Mouse (Mus musculus) right cerebral cortex, adult 2 months (tissue): Measurements from ENCODE around the gene Fam171a2.
A peak's percentile ranks its signal among the peaks of the same experiment; 100 is the strongest.

Experiments used
- DNase-seq, 2 experiments: peaks; one replicate each; pipeline ENCODE4 v3.0.0; 2021 to 2022; ENCODE audit warnings: low spot score in 2 of 2

The Fam171a2 gene

DNA sequence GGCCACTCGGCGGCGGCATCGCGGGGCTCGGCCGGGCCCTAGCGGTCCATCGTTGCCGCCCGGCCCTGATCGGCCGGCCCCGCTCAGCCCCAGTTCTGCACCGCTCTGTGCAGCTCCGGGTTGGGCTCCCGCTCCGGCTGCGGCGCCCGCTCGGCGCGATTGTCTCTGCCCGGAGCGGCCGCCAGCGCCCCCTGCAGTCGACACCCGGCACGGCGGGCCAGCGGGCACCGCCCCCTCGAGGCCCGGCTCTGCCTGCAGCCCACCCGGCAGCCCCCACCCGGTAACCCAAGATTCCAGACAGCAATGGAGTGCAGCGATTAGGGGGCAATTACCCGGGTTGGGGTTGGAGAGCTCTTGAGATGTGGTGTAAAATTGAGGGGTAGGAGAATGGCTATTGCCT lies at the start of gene Fam171a2:
Gene Fam171a2 (minus strand): TSS at position 186 of the 400 bp plus-strand sequence.
- peak; percentile 70 to 76 for DNase-seq

DNA sequence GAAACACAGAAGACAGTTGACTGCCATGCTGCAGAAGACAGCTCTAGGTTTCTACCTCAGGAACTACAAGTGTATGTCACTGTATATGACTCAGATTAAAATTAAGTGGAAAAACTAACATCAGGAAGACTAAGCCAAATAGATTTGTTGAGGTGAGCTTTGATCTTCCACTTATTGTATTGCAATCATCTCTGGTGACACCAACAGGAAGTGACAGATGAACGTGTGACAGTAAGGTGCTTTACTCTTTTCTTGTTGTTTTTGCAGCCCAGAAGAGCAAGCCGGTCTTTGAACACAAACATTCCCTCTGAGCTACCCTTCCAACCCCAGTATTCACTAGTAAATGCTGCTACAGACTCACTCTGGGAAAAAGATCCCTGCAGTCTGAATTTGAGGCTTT lies 49.2 kb upstream of the Fam171a2 start:
- DNase-seq = no peak

DNA sequence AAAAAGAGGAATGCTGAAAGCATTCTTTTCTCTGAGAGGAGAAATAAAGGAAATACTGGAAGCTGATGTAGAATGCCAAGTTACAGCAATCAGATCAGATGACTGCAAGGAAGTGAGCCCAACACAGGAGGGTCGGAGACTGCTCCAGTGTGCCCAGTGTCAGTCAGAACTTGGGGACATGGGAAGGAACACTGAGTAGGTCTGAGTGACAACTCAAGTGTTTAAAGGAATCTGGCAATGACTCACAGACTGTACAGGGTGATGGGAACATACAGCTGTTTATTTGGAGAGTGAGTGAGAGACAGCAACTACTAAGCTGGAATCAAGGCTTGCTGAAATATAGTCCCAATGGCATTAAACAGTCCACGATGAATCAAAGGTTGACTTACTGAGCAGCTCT lies 48.7 kb upstream of the Fam171a2 start:
- DNase-seq = no peak

DNA sequence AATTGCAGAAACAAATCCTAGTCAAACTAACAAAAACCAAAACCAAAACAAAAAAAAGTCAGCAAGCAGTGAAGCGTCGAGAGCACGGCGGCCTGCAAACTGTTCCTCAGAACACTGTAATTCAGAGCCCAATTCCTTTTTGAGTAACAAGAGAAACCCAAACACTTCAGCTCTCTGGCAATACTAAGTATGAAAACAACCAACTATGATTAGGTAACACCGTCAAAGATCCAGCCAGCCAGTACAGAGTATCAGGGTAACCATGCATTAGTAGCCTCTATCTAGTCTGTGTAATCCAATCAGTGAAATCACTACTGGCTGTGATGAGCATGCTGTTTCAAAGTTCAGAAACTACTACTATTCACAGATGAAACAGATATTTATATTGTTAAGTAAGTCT lies 48.3 kb upstream of the Fam171a2 start:
- DNase-seq = no peak

DNA sequence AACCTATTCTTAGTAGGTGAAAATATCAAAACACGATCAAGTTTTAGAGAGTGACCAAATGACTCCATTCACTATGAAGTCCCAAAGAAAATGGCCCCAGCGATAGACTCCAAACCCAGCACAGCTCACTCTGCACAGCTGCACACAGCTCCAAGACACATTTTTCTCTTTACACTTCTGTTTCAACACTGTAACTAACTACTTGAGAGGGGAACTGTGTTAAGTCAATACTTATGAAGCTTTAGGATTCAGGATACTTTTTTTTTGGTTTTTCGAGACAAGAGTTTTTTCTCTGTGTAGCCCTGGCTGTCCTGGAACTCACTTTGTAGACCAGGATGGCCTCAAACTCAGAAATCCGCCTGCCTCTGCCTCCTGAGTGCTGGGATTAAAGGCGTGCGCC lies 47.6 kb upstream of the Fam171a2 start:
- no peak for DNase-seq

DNA sequence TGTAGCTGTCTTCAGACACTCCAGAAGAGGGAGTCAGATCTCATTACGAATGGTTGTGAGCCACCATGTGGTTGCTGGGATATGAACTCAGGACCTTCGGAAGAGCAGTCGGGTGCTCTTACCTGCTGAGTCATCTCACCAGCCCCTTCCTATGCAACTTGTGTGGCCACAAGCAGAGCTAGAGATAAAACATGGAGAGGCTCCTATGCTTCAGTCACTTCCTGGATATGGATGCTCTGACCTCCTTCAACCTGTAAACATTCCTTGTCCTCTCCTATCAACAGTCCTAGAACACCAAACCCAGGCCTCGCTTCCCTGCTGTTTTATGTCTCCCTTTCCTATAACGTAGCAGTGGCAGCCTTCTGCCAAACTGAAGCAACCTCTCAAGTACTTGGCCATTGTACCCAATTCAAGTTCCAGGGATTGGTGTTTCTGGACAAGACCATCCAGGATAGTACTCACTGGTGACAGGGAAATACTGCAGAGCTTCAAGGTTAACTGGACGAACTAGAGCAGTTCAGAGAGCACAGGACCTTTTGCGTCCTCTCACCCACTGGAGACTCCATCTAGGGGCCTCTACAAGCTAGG lies 46.7 kb upstream of the Fam171a2 start:
- DNase-seq = no peak

DNA sequence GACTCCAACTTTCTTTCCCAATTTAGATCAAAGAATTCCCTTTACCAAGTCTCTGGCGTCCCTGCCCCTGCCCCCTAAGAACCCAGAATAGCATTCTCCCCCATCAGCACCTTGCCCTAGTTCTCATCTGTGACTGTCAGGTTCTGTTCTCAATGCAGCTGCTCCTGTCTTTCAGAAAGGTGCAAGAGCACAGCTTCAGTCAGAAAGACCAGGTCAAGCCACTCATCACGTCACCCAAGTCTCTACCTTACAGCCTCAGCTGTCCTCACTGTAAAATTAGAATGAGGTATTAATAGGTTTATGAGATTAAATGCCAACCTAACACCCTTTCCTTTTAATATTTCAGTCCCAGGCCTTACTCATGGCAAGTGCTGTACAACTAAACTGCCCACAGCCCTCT lies 45.8 kb upstream of the Fam171a2 start:
- DNase-seq = no peak

DNA sequence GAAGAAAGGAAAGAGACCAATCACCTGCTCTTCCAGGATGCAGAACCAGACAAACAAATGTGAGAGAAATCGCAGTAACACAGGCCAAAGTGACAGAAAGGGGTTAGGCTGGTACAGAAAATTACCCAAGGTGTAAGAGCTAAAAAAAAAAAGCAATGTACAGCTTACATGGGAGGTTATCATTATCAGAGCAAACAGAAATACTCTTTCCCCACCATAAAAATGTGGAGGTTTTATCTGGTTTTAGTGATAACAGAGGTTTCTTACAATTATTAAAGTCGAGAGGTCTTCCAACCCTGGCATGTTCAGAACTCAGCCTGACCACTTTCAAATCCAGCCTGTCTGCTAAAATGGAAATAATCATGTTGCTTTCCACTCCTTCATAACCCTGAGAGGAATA lies 40.4 kb upstream of the Fam171a2 start:
- DNase-seq = no peak

DNA sequence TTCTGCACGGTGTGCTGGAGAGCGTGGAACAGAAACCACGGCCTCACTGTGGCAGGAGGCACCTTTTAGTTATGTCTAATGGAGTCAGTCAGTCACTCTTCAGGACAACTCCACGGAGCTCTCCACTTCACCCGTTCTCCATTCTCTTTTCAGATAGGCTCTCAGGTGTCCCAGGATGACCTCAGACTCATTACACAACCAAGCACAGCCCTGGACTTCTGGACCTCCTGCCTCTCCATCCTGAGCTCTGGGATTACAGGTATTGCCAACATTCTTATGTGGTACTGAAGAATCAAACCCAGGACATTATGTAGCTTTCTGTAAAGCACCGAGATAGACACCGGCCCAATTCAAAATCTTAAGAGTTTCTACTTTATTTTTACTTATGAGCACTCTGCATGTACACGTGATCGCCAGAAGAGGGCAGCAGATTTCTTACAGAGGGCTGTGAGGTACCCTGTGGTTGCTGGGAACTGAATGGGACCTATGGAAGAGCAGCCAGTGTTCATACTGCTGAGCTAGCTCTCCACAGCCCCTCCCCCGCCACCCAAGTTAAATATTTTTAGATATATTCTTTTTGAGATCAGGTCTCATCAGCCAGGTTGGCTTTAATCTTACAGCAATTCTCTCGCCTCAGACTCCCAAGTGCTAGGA lies 39.4 kb upstream of the Fam171a2 start:
- peak; percentile 49 to 65 for DNase-seq

DNA sequence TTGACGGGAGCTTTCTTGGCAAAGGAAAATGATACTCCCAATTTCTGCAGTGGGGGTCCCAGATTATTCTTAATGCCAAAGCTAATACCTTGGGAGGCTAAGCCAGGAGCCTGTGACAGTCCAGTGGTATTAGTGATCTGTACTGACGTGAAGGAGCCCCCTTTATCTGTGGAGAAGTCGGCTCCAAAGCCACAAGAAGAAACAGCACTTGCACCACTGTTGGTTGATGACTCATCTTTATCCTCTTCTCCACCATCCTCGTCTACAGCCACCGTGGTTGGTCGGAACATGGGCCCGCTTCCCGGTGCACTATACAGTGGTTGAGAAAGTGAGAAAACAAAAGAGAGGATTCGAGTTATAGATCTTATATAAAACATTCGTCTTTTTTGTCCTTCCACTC lies 34.3 kb upstream of the Fam171a2 start:
- no peak for DNase-seq

DNA sequence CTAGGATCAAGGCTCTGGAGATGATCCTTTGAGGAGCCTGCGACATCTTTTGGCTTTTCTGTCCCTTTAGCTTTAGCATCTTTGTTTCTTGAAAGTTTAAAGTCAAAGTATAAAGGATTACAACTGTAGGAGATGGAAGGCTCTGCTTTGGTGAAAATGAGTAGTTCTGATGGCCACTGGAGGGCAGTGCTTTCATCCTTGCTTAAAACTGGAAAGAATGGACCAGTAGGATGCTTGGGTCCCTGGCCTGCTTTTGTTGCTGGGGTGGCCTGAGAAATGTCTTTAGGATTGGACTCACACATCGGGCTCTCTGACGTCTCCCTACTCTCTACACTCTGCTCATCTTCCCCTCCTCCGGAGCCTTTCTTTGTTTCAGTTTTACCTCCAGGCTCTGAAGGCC lies 33.4 kb upstream of the Fam171a2 start:
- no peak for DNase-seq

DNA sequence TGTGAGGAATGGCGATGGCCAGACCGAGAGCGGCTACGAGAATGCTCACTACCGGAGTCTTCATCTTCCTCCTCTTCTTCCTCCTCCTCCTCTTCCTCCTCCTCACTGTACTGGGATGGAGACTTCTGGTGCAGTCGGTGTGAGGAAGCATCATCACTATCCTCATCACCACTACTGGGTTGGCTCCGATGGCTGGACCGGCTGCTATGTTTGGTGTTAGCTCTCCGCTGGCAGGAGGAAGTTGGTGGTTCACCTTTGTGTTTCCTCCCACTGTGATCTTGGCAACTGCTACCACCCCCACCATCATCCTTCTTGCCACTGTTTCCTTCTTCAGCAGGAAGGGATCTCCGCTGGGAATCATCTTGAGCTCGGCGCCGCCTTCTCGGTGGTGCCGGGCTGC lies 32.6 kb upstream of the Fam171a2 start:
- DNase-seq = no peak

DNA sequence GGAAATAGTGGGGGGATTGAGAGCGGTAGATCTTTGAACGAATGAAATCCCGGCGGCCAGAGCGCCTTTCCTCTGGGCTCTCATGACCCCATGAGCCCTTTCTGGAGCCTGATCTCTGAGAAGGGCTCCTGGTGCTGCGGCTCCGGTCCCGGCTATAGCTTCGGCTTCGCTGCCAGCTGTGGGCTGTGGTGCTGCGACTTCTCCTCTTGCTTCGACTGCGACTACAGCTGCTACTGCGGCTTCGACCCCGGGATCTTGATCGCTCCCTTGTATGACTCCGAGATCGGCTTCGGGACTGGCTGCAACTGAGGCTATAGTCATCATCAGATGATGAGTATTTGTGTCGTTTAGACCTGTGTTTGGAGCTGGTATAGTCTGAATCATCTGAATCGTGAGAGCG lies 32.1 kb upstream of the Fam171a2 start:
- no peak for DNase-seq

DNA sequence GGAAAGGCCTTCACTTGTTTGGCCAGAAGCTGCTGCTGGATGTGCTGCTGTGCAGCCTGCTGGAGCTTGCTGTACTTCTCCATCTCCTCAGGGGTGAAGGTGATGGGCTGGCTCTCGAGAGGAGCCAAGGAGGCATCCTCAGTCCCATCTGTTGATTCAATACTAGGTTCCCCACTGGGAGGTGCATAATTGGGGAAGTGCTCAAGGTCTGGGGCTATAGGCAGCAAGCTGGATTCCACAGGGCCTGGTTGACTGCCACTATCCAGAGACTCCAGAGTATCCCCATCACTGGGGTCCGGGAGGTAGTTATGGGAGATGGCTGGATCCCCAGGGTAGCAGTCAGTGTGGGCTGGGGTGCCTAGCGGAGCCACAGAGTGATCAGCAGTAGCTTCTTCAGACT lies 31.2 kb upstream of the Fam171a2 start:
- DNase-seq = no peak

DNA sequence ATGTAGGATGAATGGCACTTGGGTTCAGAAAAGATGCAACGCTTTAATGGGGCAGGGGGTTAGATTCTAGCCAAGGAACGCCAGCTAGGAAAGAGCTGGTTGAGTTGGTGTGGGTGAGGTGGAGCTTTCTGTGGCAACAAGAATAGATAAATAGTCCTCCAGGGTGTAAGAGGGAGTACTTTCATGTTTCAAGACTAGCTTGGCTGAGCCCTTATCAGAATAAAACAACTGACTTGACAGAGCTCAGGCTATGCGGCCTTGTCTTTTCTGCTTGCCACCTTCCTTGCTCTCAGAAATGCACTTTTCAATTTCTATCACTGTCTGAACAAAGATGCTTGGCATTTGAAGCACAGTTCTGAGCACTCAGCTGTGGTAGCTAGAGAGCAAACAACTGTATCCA lies 27.5 kb upstream of the Fam171a2 start:
- DNase-seq = no peak

DNA sequence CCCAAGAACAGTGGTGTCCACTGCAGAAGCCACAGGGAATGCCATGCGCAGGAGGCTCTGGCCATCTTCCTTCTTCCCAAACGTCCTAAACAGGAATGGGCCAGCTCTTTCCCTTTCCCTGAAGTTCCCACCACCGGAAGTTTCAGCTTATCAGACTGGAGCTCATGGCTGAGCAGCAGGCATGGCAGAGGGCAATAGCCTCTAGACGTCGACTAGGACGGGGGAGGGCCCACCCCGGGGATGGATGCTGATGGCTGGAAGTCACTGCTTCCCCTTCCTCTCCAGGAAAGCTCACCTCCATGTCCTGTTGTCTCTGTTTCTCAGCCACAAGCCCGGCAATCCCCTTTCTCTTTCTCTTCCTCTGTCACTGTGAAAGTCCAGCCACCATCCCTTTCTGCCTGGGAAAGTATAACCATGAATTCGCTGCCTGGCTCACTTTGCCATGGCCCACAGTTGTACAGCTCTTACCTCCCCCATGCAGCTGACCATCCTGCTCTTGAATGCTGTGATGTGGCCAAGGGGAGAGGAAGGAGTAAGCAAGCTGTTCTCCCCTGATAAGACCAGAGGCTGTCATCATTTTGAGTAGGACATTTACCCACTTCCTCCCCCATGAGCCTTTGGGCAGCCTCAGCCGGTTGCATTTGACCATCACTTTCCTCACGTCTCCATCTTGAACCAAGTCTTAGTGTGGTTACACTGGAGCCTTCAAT lies 22.3 kb upstream of the Fam171a2 start, which contains the start of gene Itga2b:
Gene Itga2b (minus strand): TSS at position 475 of the 710 bp plus-strand sequence.
- no peak for DNase-seq

DNA sequence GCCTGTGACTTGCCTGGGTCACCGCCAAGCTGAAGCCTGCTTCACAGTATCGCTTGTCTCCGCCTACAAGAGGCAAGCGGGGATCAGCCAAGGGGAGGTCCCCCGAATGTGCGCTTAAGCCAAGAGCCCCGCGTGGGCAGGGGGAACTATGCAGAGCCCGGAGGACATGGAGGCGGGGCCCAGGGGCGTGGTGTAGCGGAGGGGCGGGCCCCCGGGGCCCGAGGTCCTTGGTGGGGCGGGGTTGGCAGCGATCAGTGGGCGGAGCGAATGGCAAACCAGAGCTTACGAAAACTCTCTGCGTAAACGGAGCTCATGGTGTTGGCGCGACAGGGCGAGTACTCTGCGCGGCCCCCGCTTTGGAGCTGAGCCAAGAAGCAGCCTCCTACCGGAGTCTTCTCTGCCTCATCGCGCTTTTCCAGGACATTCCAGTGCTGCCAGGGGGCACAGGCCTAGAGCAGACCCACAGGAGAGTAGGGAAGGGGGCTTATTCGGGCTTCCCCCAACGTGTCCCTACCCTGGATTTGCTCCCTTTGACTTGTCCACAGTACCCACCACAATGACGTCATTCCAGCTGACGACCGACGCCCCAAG lies 19.7 kb upstream of the Fam171a2 start:
- peak; percentile 93 to 95 for DNase-seq

DNA sequence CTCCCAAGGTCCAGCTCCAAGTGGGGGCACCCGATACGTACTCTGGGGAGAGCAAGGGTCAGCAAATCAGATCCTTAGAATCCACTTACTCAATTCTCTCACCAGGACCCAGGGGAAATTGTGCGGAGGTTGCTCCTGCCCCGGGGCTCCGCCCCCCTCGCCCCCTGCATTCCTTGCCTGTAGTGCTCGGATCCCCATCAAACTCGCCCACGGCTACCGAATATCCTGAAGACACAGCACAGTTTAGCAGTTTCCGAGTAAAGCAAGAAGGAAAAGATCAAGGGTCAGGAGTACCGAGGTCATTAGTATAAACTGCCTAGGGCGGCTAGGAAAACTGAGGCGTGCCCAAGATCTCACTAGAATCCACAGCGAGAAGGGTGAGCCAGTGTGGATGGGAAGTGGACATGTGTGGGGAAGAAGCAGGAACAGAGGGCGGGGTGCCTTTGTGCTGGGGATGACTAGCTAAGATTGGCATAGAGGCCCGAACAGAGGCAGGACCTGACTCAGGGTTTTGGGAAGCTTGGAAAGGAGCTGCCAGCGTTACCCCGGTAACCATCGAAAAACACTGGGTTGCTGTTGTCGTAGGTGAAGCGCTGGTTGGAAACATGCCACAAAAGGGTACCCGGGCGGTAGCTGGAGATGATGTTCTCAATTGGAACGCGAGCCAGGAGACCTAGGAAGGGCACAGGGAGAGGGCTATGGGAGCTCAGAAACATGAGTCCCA lies 18.4 kb upstream of the Fam171a2 start:
- DNase-seq = peak; percentile 76 to 77

DNA sequence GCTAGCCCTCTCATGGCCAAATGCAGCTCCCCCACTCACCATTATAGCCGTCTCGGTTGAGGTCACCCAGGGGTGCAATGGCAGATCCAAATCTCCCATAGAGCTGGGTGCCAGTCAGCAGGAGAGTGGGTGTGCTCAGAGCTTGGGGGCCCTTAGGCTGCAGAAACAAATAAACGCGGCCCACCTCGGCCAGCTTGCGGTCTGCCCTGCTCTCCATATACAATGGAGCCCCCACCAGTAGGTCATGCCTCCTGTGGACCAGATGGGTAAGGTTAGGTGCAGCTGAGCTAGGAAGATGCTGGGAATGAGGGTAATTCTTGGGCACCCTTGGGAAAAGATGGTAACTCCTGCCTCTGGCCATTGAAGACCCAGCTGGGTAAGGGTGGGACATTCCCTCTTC lies 17.4 kb upstream of the Fam171a2 start:
- no peak for DNase-seq

DNA sequence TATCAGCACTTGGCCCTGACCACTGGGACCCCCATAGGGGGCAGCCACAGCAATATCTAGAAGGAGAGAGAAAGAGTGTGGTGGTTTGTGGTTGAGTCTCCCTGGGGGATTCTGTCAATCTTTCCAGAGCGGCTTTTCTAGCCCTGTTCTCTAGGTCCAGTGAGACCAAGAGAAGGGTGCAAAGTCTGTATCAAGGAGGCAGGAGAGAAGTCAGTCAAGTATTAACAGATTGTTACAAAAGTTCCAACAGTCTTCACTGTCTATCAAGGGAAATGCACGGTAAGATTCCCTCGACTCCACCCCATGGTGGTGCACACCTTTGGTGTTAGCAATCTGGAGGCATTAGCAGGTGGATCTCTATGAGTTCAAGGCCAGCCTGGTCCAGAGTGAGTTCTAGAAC lies 14.3 kb upstream of the Fam171a2 start:
- DNase-seq = no peak

DNA sequence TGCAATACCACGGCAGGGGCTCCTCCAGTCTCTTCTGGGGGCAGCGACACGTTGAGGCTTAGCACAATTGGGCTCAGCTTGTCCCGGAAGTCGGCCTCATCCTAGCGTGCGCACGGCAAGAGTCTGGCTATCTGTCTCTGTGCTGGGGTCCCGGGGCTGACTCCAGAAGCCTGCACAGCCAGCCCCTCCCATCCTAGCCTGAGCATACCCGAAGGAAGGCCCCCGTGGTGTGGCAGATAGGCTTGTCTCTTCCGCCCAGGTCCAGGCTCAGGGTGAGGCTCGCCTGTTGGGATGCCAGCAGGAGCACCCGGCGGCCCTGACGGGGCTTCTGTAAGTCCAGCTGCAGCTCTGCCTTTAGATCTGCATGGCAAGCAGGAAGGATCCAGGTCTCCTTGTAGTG lies 13.1 kb upstream of the Fam171a2 start:
- DNase-seq = no peak

DNA sequence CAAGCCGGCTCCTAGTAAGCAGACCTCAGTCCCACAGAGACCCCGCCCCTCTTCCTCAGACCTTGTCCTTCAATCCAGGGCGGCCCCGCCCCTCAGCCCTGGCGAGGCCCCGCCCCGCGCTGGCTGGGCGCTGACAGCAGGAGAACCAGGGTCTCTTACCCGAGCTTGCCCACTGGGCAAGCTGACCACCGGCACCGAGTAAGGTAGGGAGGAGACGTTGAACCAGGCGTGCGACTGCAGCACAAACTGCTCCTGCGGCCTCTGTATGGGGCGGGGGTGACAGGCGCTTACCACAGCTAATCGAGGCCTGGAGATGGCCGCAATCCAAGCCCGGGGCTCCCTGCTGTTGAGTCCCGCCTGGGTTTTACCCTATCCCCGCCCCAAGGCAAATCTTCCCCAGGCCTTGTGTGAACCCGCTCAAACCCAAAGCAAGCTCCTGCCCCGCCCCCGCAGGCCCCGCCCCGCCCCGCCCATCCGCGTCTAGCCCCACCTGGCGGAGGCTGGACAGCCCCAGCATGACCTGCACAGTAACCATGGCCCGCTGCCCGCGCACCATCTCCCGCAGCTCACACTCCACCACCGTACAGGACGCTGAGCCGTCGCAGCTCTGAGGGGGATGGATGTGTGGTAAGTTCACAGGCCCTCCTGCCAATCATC lies 8.4 kb upstream of the Fam171a2 start:
- peak in 1 of 2 experiments; percentile 49 for DNase-seq
